Mouse (Mus musculus): ENCODE data around the gene Arl8a. TPM values are rescaled to one million over a fixed set of nuclear protein-coding genes. Genes with fewer than 3 reads are reported as not detected.

Gene Arl8a
- polyA plus RNA-seq, 1 experiment from 2014 or later: 72.2 TPM

GRCm38 (mm10) chr1:135159074-135159473, 12.4 kb downstream of the Arl8a start:
- H3K4me1 ChIP-seq (ENCODE audit: control insufficient read depth, insufficient read depth, low read length): no peaks in the 10 kb centered on the region; the same call in none of the 2 replicates
- H3K9me3 ChIP-seq (ENCODE audit: control insufficient read depth, low read length): no peaks in the 10 kb centered on the region
- ATAC-seq (ENCODE audit: low FRiP score) (peak; percentile 30), DNase-seq (ENCODE audit: low spot score, missing footprints) (no peak)
- no peak overlapping the region for H3K4me2 ChIP-seq
- H3K27ac ChIP-seq (ENCODE audit: low read depth, low read length): no peak overlapping the region
- H3K4me3 ChIP-seq (ENCODE audit: low read depth, low read length): no peak overlapping the region
- 53% methylated on average over 7 of the region's 7 CpGs for WGBS
- no peaks in the 10 kb centered on the region for H3K27me3 ChIP-seq (ENCODE audit: control insufficient read depth, insufficient read depth, low read length)
- H3K36me3 ChIP-seq (ENCODE audit: control insufficient read depth, insufficient read depth, low read length): 0 out of 2 replicates have a peak, but pooled peaks cover 3% of the 10 kb centered on the region
- H3K9ac ChIP-seq (ENCODE audit: low read length): no peak overlapping the region

DNA sequence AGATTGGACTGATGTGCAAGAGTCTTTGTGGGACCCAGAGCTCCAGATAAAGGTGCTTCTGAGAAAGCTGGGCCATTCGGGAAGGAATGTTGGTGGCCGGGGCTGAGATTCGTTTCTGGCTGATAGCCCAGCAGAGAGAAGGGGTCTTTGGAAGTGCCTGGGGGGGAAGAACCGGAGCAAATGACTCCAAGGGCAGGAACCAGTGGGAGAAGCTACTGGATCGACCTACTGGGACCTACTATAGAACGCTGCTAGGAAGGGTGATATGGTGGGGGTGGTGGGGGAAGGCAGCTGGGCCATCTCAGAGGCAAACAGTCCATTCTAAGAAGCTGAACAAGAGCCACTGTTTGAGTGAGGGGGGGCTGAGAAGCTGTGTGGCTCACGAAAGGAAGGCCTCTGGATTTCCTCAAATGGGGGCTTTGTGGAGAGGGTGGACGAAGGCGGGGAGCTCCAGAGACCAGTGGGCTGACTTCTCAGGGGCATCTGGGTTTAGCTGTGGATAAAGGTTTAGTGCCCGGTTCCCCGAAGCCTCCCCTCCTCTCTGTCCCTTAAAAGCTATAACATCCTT, 13.0 kb downstream of the Arl8a start:
- Histone ChIP-seq H3K9ac (ENCODE audit: low read length) (no peak overlapping the region), H3K9me3 (ENCODE audit: control insufficient read depth, low read length) (no peaks in the 10 kb centered on the region), H3K36me3 (ENCODE audit: control insufficient read depth, insufficient read depth, low read length) (0 out of 2 replicates have a peak, but pooled peaks cover 3% of the 10 kb centered on the region), H3K27me3 (ENCODE audit: control insufficient read depth, insufficient read depth, low read length) (no peaks in the 10 kb centered on the region), H3K4me3 (ENCODE audit: low read depth, low read length) (no peak overlapping the region), H3K27ac (ENCODE audit: low read depth, low read length) (no peak overlapping the region), H3K4me1 (ENCODE audit: control insufficient read depth, insufficient read depth, low read length) (no peaks in the 10 kb centered on the region; the same call in 1 of the 2 replicates), H3K4me2 (no peak overlapping the region)
- no peak for DNase-seq (ENCODE audit: low spot score, missing footprints)
- WGBS: 91% methylated on average over 11 of the region's 11 CpGs
- no peak for ATAC-seq (ENCODE audit: low FRiP score)

GRCm38 (mm10) chr1:135160411-135161050, 13.9 kb downstream of the Arl8a start:
- Histone ChIP-seq H3K36me3 (ENCODE audit: control insufficient read depth, insufficient read depth, low read length) (0 out of 2 replicates have a peak, but pooled peaks cover 3% of the 10 kb centered on the region), H3K9me3 (ENCODE audit: control insufficient read depth, low read length) (no peaks in the 10 kb centered on the region), H3K4me2 (no peak overlapping the region), H3K4me3 (ENCODE audit: low read depth, low read length) (no peak overlapping the region), H3K27ac (ENCODE audit: low read depth, low read length) (no peak overlapping the region), H3K9ac (ENCODE audit: low read length) (no peak overlapping the region), H3K4me1 (ENCODE audit: control insufficient read depth, insufficient read depth, low read length) (no peaks in the 10 kb centered on the region), H3K27me3 (ENCODE audit: control insufficient read depth, insufficient read depth, low read length) (no peaks in the 10 kb centered on the region)
- DNase-seq (ENCODE audit: low spot score, missing footprints) (no peak), ATAC-seq (ENCODE audit: low FRiP score) (no peak)
- WGBS: 88% methylated on average over 13 of the region's 13 CpGs

DNA sequence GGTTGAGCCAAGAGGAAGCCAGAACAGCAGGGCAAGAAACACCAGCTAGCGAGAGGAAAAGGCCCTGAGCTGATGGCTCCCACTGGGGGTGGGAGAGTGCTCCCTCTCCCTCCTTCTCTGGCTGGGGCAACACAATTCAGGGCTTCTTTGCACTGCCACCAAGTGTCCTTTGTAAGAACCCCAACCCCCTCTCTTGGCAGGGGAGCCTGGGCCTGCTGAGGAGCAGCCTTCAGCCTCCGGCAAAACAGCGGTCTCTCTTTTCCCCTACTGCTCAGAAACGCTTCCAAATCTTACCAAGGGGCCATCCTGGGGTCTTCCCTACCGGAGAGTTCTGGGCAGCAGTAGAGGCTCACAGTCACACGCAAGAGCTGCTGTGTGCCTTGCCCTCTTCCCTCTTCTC, 16.1 kb downstream of the Arl8a start:
- H3K4me1 ChIP-seq (ENCODE audit: control insufficient read depth, insufficient read depth, low read length): no peaks in the 10 kb centered on the region
- no peak for ATAC-seq (ENCODE audit: low FRiP score)
- no peak for DNase-seq (ENCODE audit: low spot score, missing footprints)
- H3K9ac ChIP-seq (ENCODE audit: low read length): no peak overlapping the region
- no peak overlapping the region for H3K4me2 ChIP-seq
- H3K27ac ChIP-seq (ENCODE audit: low read depth, low read length): no peak overlapping the region
- H3K9me3 ChIP-seq (ENCODE audit: control insufficient read depth, low read length): no peaks in the 10 kb centered on the region
- H3K27me3 ChIP-seq (ENCODE audit: control insufficient read depth, insufficient read depth, low read length): no peaks in the 10 kb centered on the region
- H3K36me3 ChIP-seq (ENCODE audit: control insufficient read depth, insufficient read depth, low read length): no peaks in the 10 kb centered on the region
- 32% methylated on average over 6 of the region's 6 CpGs for WGBS
- H3K4me3 ChIP-seq (ENCODE audit: low read depth, low read length): no peak overlapping the region

GRCm38 (mm10) chr1:135167435-135167834, 20.8 kb downstream of the Arl8a start, which contains the start of gene Gpr37l1:
Gene Gpr37l1 (minus strand): TSS chr1:135167681.
- Histone ChIP-seq H3K4me2 (no peak within 1 kb of the TSS), H3K27ac (ENCODE audit: low read depth, low read length) (no peak within 1 kb of the TSS), H3K27me3 (ENCODE audit: control insufficient read depth, insufficient read depth, low read length) (no peaks in the 10 kb centered on the region), H3K9me3 (ENCODE audit: control insufficient read depth, low read length) (no peaks in the 10 kb centered on the region), H3K4me1 (ENCODE audit: control insufficient read depth, insufficient read depth, low read length) (no peaks in the 10 kb centered on the region), H3K4me3 (ENCODE audit: low read depth, low read length) (no peak within 1 kb of the TSS), H3K36me3 (ENCODE audit: control insufficient read depth, insufficient read depth, low read length) (no peaks in the 10 kb centered on the region), H3K9ac (ENCODE audit: low read length) (no peak within 1 kb of the TSS)
- 65% methylated on average over 11 of the region's 11 CpGs for WGBS
- DNase-seq (ENCODE audit: low spot score, missing footprints) (no peak), ATAC-seq (ENCODE audit: low FRiP score) (no peak)

DNA sequence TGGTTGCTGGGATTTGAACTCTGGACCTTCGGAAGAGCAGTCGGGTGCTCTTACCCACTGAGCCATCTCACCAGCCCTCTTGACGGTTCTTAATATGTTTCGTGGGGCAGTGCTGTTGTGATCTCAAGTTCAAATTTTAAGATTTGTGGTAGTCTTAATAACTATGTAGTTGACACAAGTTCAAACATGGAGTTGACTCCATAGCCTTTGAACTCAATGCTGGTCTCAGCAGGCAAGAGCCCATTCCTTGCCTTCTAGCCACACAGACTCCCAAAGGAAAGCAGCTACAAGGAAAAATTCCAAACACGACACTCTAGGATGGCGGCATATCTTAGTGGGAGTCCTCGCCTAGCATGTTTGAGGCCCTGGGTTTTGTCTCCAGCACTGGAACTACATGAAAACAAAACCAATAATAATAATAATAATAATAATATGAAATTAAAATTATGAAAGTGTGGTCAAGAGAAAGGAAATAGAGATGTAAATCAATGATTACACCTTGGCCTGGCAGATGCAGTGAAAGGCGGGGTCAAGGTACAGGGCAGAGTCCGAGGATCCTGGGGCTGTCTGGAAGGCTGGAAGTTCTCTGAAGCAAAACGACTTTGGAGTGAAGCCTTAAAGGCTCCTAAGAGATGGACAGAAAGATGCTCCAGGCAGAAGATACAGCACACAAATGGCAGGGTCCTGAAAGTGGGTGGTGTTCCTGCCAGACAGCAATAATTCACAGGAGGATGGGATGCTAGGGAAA, 22.0 kb downstream of the Arl8a start:
- ATAC-seq (ENCODE audit: low FRiP score): no peak

DNA sequence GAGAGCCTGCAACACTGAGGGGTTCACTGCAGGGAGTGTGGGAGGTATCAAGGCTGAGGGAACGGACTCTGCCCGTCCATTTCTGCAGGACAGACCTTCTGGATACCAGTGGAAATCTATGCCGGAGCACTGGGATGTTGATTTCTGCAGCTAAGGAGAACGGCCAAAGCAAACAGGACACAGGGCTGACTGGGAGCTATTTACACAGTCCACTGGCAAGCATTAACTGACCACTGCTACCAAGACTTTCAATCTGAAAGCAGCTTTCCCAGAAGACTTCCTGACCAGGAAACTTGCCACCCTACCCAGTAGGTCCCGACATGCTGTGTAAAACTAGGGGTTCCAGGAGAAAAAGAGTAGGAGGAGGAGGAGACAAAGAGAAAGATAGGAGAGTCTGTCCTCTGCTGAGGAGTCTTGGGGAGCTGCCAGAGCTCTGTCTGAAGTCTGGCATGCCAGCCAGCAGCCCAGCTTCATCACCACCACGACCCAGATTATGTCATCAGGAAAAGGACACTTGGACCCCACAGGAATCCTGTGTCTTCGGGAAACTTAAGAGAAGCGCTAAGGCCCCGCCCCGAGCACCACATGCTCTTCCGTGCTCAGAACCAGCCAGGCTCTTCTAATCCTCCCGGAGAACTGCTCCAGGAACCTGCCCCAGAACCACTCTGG, 23.1 kb downstream of the Arl8a start:
- Histone ChIP-seq H3K36me3 (ENCODE audit: control insufficient read depth, insufficient read depth, low read length) (no peaks in the 10 kb centered on the region), H3K4me3 (ENCODE audit: low read depth, low read length) (no peak overlapping the region), H3K4me2 (no peak overlapping the region), H3K27me3 (ENCODE audit: control insufficient read depth, insufficient read depth, low read length) (no peaks in the 10 kb centered on the region), H3K9ac (ENCODE audit: low read length) (no peak overlapping the region), H3K27ac (ENCODE audit: low read depth, low read length) (no peak overlapping the region), H3K9me3 (ENCODE audit: control insufficient read depth, low read length) (no peaks in the 10 kb centered on the region), H3K4me1 (ENCODE audit: control insufficient read depth, insufficient read depth, low read length) (no peaks in the 10 kb centered on the region)
- ATAC-seq (ENCODE audit: low FRiP score): no peak
- no peak for DNase-seq (ENCODE audit: low spot score, missing footprints)
- WGBS: 56% methylated on average over 12 of the region's 12 CpGs

More for the DNA sequence above, 22.0 kb downstream of the Arl8a start:
- Histone ChIP-seq H3K4me3 (ENCODE audit: low read depth, low read length) (no peak overlapping the region), H3K4me2 (no peak overlapping the region), H3K4me1 (ENCODE audit: control insufficient read depth, insufficient read depth, low read length) (no peaks in the 10 kb centered on the region), H3K27me3 (ENCODE audit: control insufficient read depth, insufficient read depth, low read length) (no peaks in the 10 kb centered on the region), H3K9me3 (ENCODE audit: control insufficient read depth, low read length) (no peaks in the 10 kb centered on the region), H3K9ac (ENCODE audit: low read length) (no peak overlapping the region), H3K27ac (ENCODE audit: low read depth, low read length) (no peak overlapping the region), H3K36me3 (ENCODE audit: control insufficient read depth, insufficient read depth, low read length) (no peaks in the 10 kb centered on the region)
- no peak for DNase-seq (ENCODE audit: low spot score, missing footprints)
- WGBS: 89% methylated on average over 10 of the region's 10 CpGs

DNA sequence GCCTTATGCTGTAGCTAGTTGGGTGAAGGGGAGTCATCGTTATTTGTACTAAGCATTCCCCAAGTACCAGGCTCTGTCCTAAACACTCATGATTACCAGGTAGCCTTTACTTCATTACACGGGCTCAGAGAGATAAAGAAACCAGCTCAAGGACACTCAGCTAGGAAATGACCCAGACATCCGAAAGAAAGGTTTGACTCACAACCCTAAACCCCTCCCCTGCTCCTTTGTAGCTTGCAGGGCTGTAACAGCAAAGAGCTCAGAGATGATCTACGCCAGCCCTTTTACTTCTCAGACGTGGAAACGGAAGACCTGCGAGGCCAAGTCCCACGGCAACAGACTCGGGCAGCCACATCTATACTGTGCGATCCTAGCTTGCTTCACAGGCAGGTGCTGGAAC, 23.7 kb downstream of the Arl8a start:
- Histone ChIP-seq H3K36me3 (ENCODE audit: control insufficient read depth, insufficient read depth, low read length) (no peaks in the 10 kb centered on the region), H3K4me2 (no peak overlapping the region), H3K27ac (ENCODE audit: low read depth, low read length) (no peak overlapping the region), H3K27me3 (ENCODE audit: control insufficient read depth, insufficient read depth, low read length) (no peaks in the 10 kb centered on the region), H3K9me3 (ENCODE audit: control insufficient read depth, low read length) (no peaks in the 10 kb centered on the region), H3K4me1 (ENCODE audit: control insufficient read depth, insufficient read depth, low read length) (no peaks in the 10 kb centered on the region), H3K4me3 (ENCODE audit: low read depth, low read length) (no peak overlapping the region), H3K9ac (ENCODE audit: low read length) (no peak overlapping the region)
- WGBS: 75% methylated on average over 10 of the region's 10 CpGs
- DNase-seq (ENCODE audit: low spot score, missing footprints) (no peak), ATAC-seq (ENCODE audit: low FRiP score) (no peak)

DNA sequence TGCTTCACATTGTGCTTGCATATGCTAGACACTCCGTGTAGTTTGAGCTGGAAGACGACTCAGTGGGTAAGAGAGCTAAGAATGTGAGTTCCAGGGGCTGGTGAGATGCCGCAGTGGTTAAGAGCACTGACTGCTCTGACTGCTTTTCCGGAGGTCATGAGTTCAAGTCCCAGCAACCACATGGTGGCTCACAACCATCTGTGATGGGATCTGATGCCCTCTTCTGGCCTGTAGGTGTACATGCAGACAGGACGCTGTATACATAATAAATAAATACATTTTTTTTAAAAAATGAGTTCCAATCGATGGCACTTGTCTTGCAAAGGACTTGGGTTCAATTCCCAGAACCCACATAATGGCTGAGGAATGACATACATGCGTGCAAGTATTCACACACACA, 24.6 kb downstream of the Arl8a start:
- DNase-seq (ENCODE audit: low spot score, missing footprints) (no peak), ATAC-seq (ENCODE audit: low FRiP score) (no peak)
- Histone ChIP-seq H3K4me2 (no peak overlapping the region), H3K9ac (ENCODE audit: low read length) (no peak overlapping the region), H3K27ac (ENCODE audit: low read depth, low read length) (no peak overlapping the region), H3K4me3 (ENCODE audit: low read depth, low read length) (no peak overlapping the region), H3K4me1 (ENCODE audit: control insufficient read depth, insufficient read depth, low read length) (no peaks in the 10 kb centered on the region), H3K36me3 (ENCODE audit: control insufficient read depth, insufficient read depth, low read length) (no peaks in the 10 kb centered on the region), H3K9me3 (ENCODE audit: control insufficient read depth, low read length) (no peaks in the 10 kb centered on the region), H3K27me3 (ENCODE audit: control insufficient read depth, insufficient read depth, low read length) (no peaks in the 10 kb centered on the region)
- 85% methylated on average over 7 of the region's 7 CpGs for WGBS

Data from midbrain, embryonic 11.5 days (tissue).